ENCODE assay signal across 22 mouse cellular contexts in genomic region chr14:15096865-15097264, GRCm38 (mm10).
DNase-seq lines count a peak whose midpoint lies in the region; ATAC-seq lines count a peak whose summit lies in the region.
"Had no signal": no experiment of that assay in that cellular context is flagged by ENCODE, and none has a peak within 500 bp of the region (broad histone marks: within the 10 kb centered on the region; RNA-seq: fewer than 3 reads in every experiment).

No protein-coding gene starts in this region.

- WGBS in forebrain, embryonic 15.5 days: 74% methylated on average over 1 of the region's 1 CpGs

- H3K4me2 ChIP-seq in forebrain, embryonic 15.5 days (replicated peaks): no peak overlapping the region
- H3K4me2 ChIP-seq: embryonic facial prominence, embryonic 13.5 days; forebrain, embryonic 12.5 days; heart, embryonic 11.5 days; heart, embryonic 15.5 days; hindbrain, embryonic 15.5 days had no signal

- no peaks in the 10 kb centered on the region for H3K4me1 ChIP-seq in forebrain, embryonic 15.5 days
- H3K4me1 ChIP-seq: embryonic facial prominence, embryonic 13.5 days; forebrain, embryonic 12.5 days; heart, embryonic 15.5 days; hindbrain, embryonic 15.5 days had no signal

- no peaks in the 10 kb centered on the region for H3K27me3 ChIP-seq in forebrain, embryonic 15.5 days
- H3K27me3 ChIP-seq: embryonic facial prominence, embryonic 13.5 days; forebrain, embryonic 12.5 days; heart, embryonic 15.5 days; hindbrain, embryonic 15.5 days had no signal

- no peak overlapping the region for H3K4me3 ChIP-seq in forebrain, embryonic 15.5 days
- H3K4me3 ChIP-seq: embryonic facial prominence, embryonic 13.5 days; forebrain, embryonic 12.5 days; heart, adult 2 months; heart, embryonic 15.5 days; hindbrain, embryonic 15.5 days had no signal

- no peaks in the 10 kb centered on the region for H3K9me3 ChIP-seq in forebrain, embryonic 15.5 days
- H3K9me3 ChIP-seq: embryonic facial prominence, embryonic 13.5 days; forebrain, embryonic 12.5 days; G1E; heart, embryonic 15.5 days; hindbrain, embryonic 15.5 days had no signal

- no peak overlapping the region for H3K27ac ChIP-seq in forebrain, embryonic 15.5 days (replicated peaks)
- H3K27ac ChIP-seq: embryonic facial prominence, embryonic 13.5 days; forebrain, embryonic 12.5 days; heart, adult 2 months; heart, embryonic 15.5 days; hindbrain, embryonic 15.5 days had no signal

- H3K9ac ChIP-seq in forebrain, embryonic 15.5 days (replicated peaks): no peak overlapping the region
- H3K9ac ChIP-seq: embryonic facial prominence, embryonic 13.5 days; forebrain, embryonic 12.5 days; forebrain, postnatal 0 days; heart, embryonic 15.5 days; hindbrain, embryonic 15.5 days had no signal

- no peaks in the 10 kb centered on the region for H3K36me3 ChIP-seq in forebrain, embryonic 15.5 days
- H3K36me3 ChIP-seq: embryonic facial prominence, embryonic 13.5 days; forebrain, embryonic 12.5 days; G1E; heart, embryonic 15.5 days; hindbrain, embryonic 15.5 days had no signal

- peak; percentile 9 for DNase-seq in CD4-positive, CD25-positive, alpha-beta regulatory T cell, adult 2 months (ENCODE audit: low read depth, low spot score)
- DNase-seq in thymus, postnatal 14 days: peak; percentile 12
- DNase-seq in thymus, postnatal 25 days: no peak
- DNase-seq in naive thymus-derived CD4-positive, alpha-beta T cell, adult 2 months (ENCODE audit: low read depth): peak; percentile 51
- DNase-seq in adrenal gland, postnatal 25 days: no peak
- DNase-seq: adrenal gland, postnatal 10 days; cerebellum, adult 11-12 months; cerebellum, adult 9-10 months; cerebellum, postnatal 25 days; forebrain, postnatal 0 days; gastrocnemius, postnatal 25 days; heart, adult 2 months; heart, postnatal 14 days had no signal

- no peak for ATAC-seq in CD4-positive, CD25-positive, alpha-beta regulatory T cell, adult 4 months
- peak; percentile 14; the same call in 1 of the 2 replicates for ATAC-seq in granulocyte monocyte progenitor cell, adult 5-6 weeks (replicated peaks; ENCODE audit: poor library complexity, severe bottlenecking)
- no peak for ATAC-seq in forebrain, embryonic 15.5 days (replicated peaks)
- ATAC-seq: forebrain, postnatal 0 days had no signal

Comparison
In these comparisons a context has a peak if more than half of its experiments do, and no peak if none do; other contexts are left out.
1. DNase-seq: peak in CD4-positive, CD25-positive, alpha-beta regulatory T cell, adult 2 months (single experiment), thymus, postnatal 14 days (single experiment) and naive thymus-derived CD4-positive, alpha-beta T cell, adult 2 months (single experiment); none in thymus, postnatal 25 days (single experiment) and adrenal gland, postnatal 25 days (single experiment).